Mouse (Mus musculus): ENCODE data around the gene Epn2.

The Epn2 gene

GRCm38 (mm10) chr11:61578983-61579877 lies at the start of gene Epn2:
Gene Epn2, minus strand, starts transcription at chr11:61579687.
- DNase-seq, result no peak

- no peak for DNase-seq
Measured at GRCm38 (mm10) chr11:61626509-61626908, 47.0 kb upstream of the Epn2 start.

GRCm38 (mm10) chr11:61625136-61625535 lies 45.6 kb upstream of the Epn2 start:
- DNase-seq, result no peak

GRCm38 (mm10) chr11:61620762-61621161 lies 41.3 kb upstream of the Epn2 start:
- no peak for DNase-seq

- DNase-seq, result peak; percentile 16 to 20
Measured at GRCm38 (mm10) chr11:61620254-61620670, 40.8 kb upstream of the Epn2 start.

GRCm38 (mm10) chr11:61619791-61620241 lies 40.3 kb upstream of the Epn2 start:
- DNase-seq, result no peak

GRCm38 (mm10) chr11:61619356-61619755 lies 39.9 kb upstream of the Epn2 start:
- no peak for DNase-seq

- no peak for DNase-seq
Measured at GRCm38 (mm10) chr11:61618571-61618970, 39.1 kb upstream of the Epn2 start.

GRCm38 (mm10) chr11:61618131-61618530 lies 38.6 kb upstream of the Epn2 start:
- DNase-seq, result no peak

GRCm38 (mm10) chr11:61617293-61617975 lies 37.9 kb upstream of the Epn2 start:
- no peak for DNase-seq

- no peak for DNase-seq
Measured at GRCm38 (mm10) chr11:61616523-61617292, 37.2 kb upstream of the Epn2 start.

- DNase-seq, result no peak
Measured at GRCm38 (mm10) chr11:61615686-61616522, 36.4 kb upstream of the Epn2 start.

- DNase-seq, result no peak
Measured at GRCm38 (mm10) chr11:61614401-61614800, 34.9 kb upstream of the Epn2 start.

GRCm38 (mm10) chr11:61612116-61612635 lies 32.7 kb upstream of the Epn2 start:
- DNase-seq, result no peak

GRCm38 (mm10) chr11:61611197-61611596 lies 31.7 kb upstream of the Epn2 start:
- DNase-seq, result no peak

- no peak for DNase-seq
Measured at GRCm38 (mm10) chr11:61608072-61608471, 28.6 kb upstream of the Epn2 start.

GRCm38 (mm10) chr11:61602705-61603104 lies 23.2 kb upstream of the Epn2 start:
- peak; percentile 54 to 72 for DNase-seq

GRCm38 (mm10) chr11:61601465-61601864 lies 22.0 kb upstream of the Epn2 start:
- no peak for DNase-seq

GRCm38 (mm10) chr11:61598367-61598766 lies 18.9 kb upstream of the Epn2 start:
- DNase-seq, result no peak

- no peak for DNase-seq
Measured at GRCm38 (mm10) chr11:61597471-61597870, 18.0 kb upstream of the Epn2 start.

- DNase-seq, result no peak
Measured at GRCm38 (mm10) chr11:61593069-61593468, 13.6 kb upstream of the Epn2 start.

- no peak for DNase-seq
Measured at GRCm38 (mm10) chr11:61592061-61592460, 12.6 kb upstream of the Epn2 start.
